Mouse (Mus musculus): ENCODE results near the gene Cdc42bpg. TPM values are rescaled to one million over a fixed set of nuclear protein-coding genes. Genes with fewer than 3 reads are reported as not detected.
A peak's percentile ranks its signal among the peaks of the same experiment; 100 is the strongest.

The Cdc42bpg gene
- polyA plus RNA-seq, 1 experiment from 2014 or later: 1.6 TPM

DNA sequence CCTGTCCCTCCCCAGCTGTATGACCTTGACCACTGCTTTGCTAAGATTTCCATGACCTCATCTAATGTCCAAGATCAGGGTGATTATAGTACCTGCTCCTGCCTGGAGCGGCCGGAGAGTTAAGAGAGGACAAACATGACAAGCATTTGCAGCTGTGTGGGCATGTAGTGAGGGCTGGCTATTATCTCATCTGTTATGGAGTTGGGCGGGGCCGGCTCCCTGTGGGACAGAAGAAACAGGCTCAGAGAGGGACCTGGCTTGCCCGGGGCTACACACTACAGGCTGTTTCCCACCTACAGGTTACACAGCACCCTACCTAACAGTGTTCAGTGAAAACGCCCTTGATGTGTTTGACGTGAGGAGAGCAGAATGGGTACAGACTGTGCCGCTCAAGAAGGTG lies 15.1 kb downstream of the Cdc42bpg start:
- peak; percentile 27; the same call in 1 of the 2 replicates for ATAC-seq (ENCODE audit: low read depth)
- Histone ChIP-seq H3K36me3 (ENCODE audit: control insufficient read depth, insufficient read depth, low read length) (peaks cover 63% of the 10 kb centered on the region), H3K27ac (replicated peaks; ENCODE audit: low read depth, low read length) (no peak overlapping the region)

DNA sequence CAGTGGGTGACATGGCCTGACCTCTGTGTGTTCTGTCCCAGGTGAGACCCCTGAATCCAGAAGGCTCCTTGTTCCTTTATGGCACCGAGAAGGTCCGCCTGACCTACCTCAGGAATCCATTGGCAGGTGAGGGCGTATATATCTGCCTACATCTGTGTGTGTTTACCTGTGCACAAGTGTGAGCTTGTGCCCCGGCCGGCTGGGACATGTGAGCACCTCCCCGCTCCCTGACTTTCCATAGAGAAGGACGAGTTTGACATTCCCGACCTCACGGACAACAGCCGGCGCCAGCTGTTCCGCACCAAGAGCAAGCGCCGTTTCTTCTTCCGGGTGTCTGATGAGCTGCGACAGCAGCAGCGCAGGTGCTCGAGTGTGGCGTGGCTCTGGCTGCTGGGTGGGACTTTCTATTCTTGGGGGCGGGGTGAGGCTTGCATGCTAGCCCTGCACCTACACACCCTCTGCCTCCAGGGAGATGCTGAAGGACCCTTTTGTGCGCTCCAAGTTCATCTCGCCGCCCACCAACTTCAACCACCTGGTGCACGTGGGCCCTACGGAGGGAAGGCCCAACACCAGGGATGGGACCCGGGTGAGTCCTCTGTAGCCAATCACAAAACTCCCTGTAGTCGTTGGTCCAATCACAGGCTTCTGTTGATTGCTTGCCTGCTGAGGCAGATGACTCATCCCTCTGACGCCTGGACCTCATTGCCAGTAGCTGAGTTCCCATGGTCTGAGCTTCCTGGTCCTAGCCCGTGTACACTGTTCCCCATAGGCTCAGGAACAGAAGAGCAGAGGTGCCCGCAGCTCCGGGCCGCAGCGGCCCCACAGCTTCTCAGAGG lies 15.7 kb downstream of the Cdc42bpg start:
- ATAC-seq (ENCODE audit: low read depth): peak; percentile 48
- Histone ChIP-seq H3K4me2 (ENCODE audit: low read depth, low read length) (no peak overlapping the region), H3K4me1 (ENCODE audit: control insufficient read depth, insufficient read depth, low read length) (no peaks in the 10 kb centered on the region), H3K27me3 (replicated peaks; ENCODE audit: control insufficient read depth, insufficient read depth, low read length) (no peaks in the 10 kb centered on the region), H3K36me3 (ENCODE audit: control insufficient read depth, insufficient read depth, low read length) (peaks cover 58% of the 10 kb centered on the region), H3K27ac (replicated peaks; ENCODE audit: low read depth, low read length) (no peak overlapping the region), H3K9me3 (ENCODE audit: control insufficient read depth, low read length) (no peaks in the 10 kb centered on the region), H3K4me3 (ENCODE audit: low read depth, low read length) (no peak overlapping the region), H3K9ac (ENCODE audit: low read depth, low read length) (no peak overlapping the region)
- peak; percentile 54 for DNase-seq (ENCODE audit: low spot score)
- 80% methylated on average over 33 of the region's 33 CpGs for WGBS

More for the DNA sequence above, 15.1 kb downstream of the Cdc42bpg start:
- 80% methylated on average over 8 of the region's 8 CpGs for WGBS
- H3K4me2 ChIP-seq (ENCODE audit: low read depth, low read length): no peak overlapping the region
- no peak overlapping the region for H3K4me3 ChIP-seq (ENCODE audit: low read depth, low read length)
- H3K27me3 ChIP-seq (replicated peaks; ENCODE audit: control insufficient read depth, insufficient read depth, low read length): no peaks in the 10 kb centered on the region
- DNase-seq (ENCODE audit: low spot score): no peak
- no peak overlapping the region for H3K9ac ChIP-seq (ENCODE audit: low read depth, low read length)
- H3K9me3 ChIP-seq (ENCODE audit: control insufficient read depth, low read length): no peaks in the 10 kb centered on the region
- no peaks in the 10 kb centered on the region for H3K4me1 ChIP-seq (ENCODE audit: control insufficient read depth, insufficient read depth, low read length)

DNA sequence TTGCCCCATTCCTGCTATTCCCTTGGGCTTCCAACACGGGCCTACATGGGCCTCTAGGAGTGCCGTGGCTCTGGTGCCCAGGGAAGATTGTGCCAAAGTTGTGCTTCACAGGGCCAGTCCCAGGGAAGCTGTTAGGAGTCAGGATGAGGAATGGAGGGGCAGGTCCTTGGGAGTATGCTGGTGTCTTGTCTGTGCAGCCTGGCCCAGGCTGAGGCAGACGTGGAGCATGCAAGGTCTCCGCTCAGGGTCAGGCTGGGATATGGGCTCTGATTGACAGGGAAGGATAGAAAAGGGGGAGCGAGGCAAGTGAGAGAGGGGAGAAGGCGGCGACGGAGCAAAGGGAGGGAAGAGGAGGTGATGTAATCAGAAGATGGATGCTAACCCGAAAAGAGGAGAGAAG lies 18.5 kb downstream of the Cdc42bpg start:
- DNase-seq (ENCODE audit: low spot score): no peak
- Histone ChIP-seq H3K9ac (ENCODE audit: low read depth, low read length) (no peak overlapping the region), H3K27ac (replicated peaks; ENCODE audit: low read depth, low read length) (no peak overlapping the region), H3K27me3 (replicated peaks; ENCODE audit: control insufficient read depth, insufficient read depth, low read length) (no peaks in the 10 kb centered on the region), H3K9me3 (ENCODE audit: control insufficient read depth, low read length) (no peaks in the 10 kb centered on the region), H3K36me3 (ENCODE audit: control insufficient read depth, insufficient read depth, low read length) (peaks cover 40% of the 10 kb centered on the region), H3K4me2 (ENCODE audit: low read depth, low read length) (no peak overlapping the region), H3K4me1 (ENCODE audit: control insufficient read depth, insufficient read depth, low read length) (no peaks in the 10 kb centered on the region), H3K4me3 (ENCODE audit: low read depth, low read length) (no peak overlapping the region)
- no peak for ATAC-seq (ENCODE audit: low read depth)
- 82% methylated on average over 9 of the region's 9 CpGs for WGBS

DNA sequence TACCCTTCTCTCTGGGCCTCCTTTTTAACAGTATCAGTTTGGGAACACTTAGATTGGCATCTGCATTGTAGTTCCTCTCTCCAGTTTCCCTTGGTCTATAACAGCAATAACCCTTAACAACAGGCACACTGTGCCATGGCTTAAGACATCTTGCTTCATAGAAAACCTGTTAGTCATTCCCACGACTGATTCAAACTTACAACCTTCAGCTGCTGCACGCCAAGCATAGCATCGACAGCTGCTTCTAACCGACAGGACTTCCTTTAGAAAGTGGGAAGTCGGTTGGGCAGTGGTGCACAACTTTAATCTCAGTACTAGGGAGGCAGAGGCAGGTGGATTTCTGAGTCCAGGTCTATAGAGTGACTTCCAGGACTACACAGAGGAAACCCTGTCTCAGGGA lies 24.9 kb downstream of the Cdc42bpg start:
- H3K4me1 ChIP-seq (ENCODE audit: control insufficient read depth, insufficient read depth, low read length): peaks cover 10% of the 10 kb centered on the region
- H3K36me3 ChIP-seq (ENCODE audit: control insufficient read depth, insufficient read depth, low read length): no peaks in the 10 kb centered on the region; the same call in 1 of the 2 replicates
- H3K4me3 ChIP-seq (ENCODE audit: low read depth, low read length): no peak overlapping the region
- no peaks in the 10 kb centered on the region for H3K27me3 ChIP-seq (replicated peaks; ENCODE audit: control insufficient read depth, insufficient read depth, low read length)
- peak overlapping the region; percentile 44; the same call in 1 of the 2 replicates for H3K4me2 ChIP-seq (ENCODE audit: low read depth, low read length)
- ATAC-seq (ENCODE audit: low read depth) (no peak), DNase-seq (ENCODE audit: low spot score) (no peak)
- no peak overlapping the region for H3K27ac ChIP-seq (replicated peaks; ENCODE audit: low read depth, low read length)
- H3K9ac ChIP-seq (ENCODE audit: low read depth, low read length): 0 out of 2 replicates have a peak overlapping the region, but pooled peaks have one; percentile 46
- H3K9me3 ChIP-seq (ENCODE audit: control insufficient read depth, low read length): no peaks in the 10 kb centered on the region
- WGBS: 48% methylated on average over 5 of the region's 5 CpGs

DNA sequence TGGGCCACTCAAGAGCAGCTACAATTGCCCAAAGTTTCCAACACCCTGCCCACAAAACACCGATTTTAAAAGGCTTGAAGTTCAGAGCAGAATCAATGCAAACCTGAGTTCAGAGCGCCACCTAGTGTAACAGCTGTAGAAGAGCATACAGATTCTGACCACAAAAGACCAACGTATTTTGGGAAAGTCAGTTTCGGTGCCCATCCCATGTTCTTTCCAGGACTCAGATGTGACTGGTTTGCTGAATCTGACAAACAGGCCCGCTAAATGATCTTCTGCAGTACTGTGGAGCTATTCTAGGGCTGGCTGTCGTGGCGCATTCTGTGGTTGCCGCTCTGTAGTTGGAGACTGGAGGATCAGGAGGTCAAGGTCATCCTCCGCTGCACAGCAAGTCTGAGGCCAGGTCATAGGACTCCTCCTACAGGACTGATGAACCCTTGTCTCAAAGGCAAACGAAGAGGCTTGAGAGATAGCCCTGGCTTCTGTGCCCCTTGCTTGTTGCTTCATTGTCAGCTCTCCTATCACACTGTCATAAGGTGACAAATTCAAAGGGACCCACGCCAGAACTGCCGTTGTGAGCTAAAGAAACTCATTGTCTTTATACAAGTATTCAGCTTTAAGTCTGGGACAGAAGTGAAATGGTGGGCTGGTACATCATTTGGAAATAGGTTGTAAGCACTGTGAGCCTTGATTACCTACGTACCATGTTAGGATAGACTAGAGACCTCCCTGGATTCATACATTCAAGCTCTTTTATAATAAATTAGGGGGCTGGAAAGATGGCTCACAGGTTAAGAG lies 25.7 kb downstream of the Cdc42bpg start:
- peak overlapping the region; percentile 44 for H3K4me2 ChIP-seq (ENCODE audit: low read depth, low read length)
- H3K9me3 ChIP-seq (ENCODE audit: control insufficient read depth, low read length): no peaks in the 10 kb centered on the region
- H3K4me1 ChIP-seq (ENCODE audit: control insufficient read depth, insufficient read depth, low read length): peaks cover 17% of the 10 kb centered on the region
- DNase-seq (ENCODE audit: low spot score) (peak; percentile 88), ATAC-seq (ENCODE audit: low read depth) (no peak)
- H3K36me3 ChIP-seq (ENCODE audit: control insufficient read depth, insufficient read depth, low read length): peaks cover 2% of the 10 kb centered on the region
- H3K9ac ChIP-seq (ENCODE audit: low read depth, low read length): peak overlapping the region; percentile 46; the same call in 1 of the 2 replicates
- WGBS: 26% methylated on average over 13 of the region's 13 CpGs
- H3K27me3 ChIP-seq (replicated peaks; ENCODE audit: control insufficient read depth, insufficient read depth, low read length): no peaks in the 10 kb centered on the region
- no peak overlapping the region for H3K4me3 ChIP-seq (ENCODE audit: low read depth, low read length)
- no peak overlapping the region for H3K27ac ChIP-seq (replicated peaks; ENCODE audit: low read depth, low read length)

DNA sequence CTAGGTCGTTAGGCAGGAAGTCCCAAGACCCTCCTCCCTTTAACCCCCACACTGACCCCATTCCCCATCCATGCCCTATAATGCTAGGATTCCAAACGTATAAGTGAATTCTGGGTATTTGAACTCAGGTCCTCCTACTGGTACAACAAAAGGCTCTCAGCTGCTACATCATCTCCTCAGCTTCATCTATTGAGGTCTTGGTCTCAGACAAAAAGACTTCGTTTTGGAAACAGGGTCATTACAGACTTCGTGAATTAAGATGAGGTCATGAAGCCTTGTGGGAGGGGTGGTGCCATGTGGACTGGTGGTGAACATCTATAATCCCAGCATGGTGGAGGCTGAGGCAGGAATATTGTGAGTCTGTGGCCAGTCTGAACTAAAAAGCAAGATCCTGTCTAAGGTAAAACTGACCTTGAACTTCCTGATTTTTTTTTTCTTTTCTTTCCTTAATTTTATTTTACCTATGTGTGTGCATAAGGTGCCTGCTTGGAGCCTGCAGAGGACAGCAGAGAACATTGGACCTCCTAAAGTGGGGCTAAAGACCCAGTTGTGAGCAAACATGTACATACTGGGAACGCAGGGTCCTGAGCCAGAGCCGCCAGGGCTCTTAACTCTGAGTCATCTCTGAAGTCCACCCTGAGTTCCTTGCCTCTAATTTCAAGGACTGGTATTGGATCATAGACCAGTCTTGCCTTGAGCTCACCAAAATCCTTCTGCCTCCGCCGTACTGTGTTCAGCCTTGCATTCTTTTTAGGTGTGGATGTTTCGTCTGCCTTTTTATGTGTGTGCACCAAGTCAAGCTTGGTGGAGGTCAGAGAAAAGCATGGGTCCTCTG lies 27.7 kb downstream of the Cdc42bpg start:
- no peaks in the 10 kb centered on the region for H3K9me3 ChIP-seq (ENCODE audit: control insufficient read depth, low read length)
- peak overlapping the region; percentile 93 for H3K4me2 ChIP-seq (ENCODE audit: low read depth, low read length)
- peak overlapping the region; percentile 67 for H3K27ac ChIP-seq (replicated peaks; ENCODE audit: low read depth, low read length)
- ATAC-seq (ENCODE audit: low read depth) (no peak), DNase-seq (ENCODE audit: low spot score) (no peak)
- peaks cover 17% of the 10 kb centered on the region for H3K4me1 ChIP-seq (ENCODE audit: control insufficient read depth, insufficient read depth, low read length)
- 62% methylated on average over 9 of the region's 9 CpGs for WGBS
- H3K9ac ChIP-seq (ENCODE audit: low read depth, low read length): peak overlapping the region; percentile 28; the same call in 1 of the 2 replicates
- H3K36me3 ChIP-seq (ENCODE audit: control insufficient read depth, insufficient read depth, low read length): peaks cover 23% of the 10 kb centered on the region
- H3K27me3 ChIP-seq (replicated peaks; ENCODE audit: control insufficient read depth, insufficient read depth, low read length): no peaks in the 10 kb centered on the region
- H3K4me3 ChIP-seq (ENCODE audit: low read depth, low read length): peak overlapping the region; percentile 91

DNA sequence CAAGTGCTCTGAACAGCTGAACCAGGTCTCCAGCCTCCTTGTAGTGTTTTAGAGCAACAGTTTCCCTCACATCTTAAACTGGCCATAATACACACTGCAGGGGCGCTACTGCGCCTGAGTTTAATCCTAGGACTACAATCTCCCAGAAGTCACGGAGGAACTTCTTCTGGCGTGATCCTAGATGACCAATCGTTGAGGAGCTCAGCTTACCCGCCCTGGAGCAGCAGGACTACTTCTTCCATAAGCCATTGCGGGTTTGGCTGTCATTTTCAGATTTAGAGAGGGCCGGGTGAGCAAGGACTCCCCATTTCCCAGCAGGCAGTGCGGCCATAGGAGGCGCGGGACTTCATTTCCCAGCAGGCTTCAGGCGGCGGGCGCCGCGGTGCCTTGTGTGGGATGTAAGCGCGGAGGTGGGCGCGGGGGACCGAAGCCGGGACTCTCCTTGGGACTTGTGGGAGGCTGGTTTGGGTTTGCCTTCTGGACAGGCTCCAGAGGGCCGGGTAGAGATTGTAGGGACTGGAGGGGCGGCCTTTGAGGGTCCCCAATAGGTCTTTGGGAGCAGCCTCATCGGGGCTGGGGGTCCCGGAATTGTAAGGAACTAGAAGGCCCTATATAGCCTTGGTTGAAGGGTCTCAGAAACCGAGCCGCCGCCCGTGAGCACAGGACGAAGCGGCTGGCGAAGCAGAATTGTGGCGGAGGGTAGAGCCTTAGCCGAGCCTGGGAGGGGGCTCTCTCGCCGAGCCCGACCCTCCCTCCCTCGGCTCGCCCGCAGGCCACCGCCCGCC lies 28.6 kb downstream of the Cdc42bpg start, which contains the start of gene Men1:
Gene Men1 (plus strand): TSS at position 307 of the 785 bp plus-strand sequence.
- H3K27ac ChIP-seq (replicated peaks; ENCODE audit: low read depth, low read length): peak within 1 kb of the TSS; percentile 83

More for the DNA sequence above, 28.6 kb downstream of the Cdc42bpg start, which contains the start of gene Men1:
- under 1% methylated on average over 25 of the region's 43 CpGs for WGBS
- peaks cover 17% of the 10 kb centered on the region for H3K4me1 ChIP-seq (ENCODE audit: control insufficient read depth, insufficient read depth, low read length)
- peaks cover 31% of the 10 kb centered on the region for H3K36me3 ChIP-seq (ENCODE audit: control insufficient read depth, insufficient read depth, low read length)
- no peaks in the 10 kb centered on the region for H3K27me3 ChIP-seq (replicated peaks; ENCODE audit: control insufficient read depth, insufficient read depth, low read length)
- ATAC-seq (ENCODE audit: low read depth): peak; percentile 97
- DNase-seq (ENCODE audit: low spot score): peak; percentile 100
- peak within 1 kb of the TSS; percentile 93 for H3K4me2 ChIP-seq (ENCODE audit: low read depth, low read length)
- H3K4me3 ChIP-seq (ENCODE audit: low read depth, low read length): peak within 1 kb of the TSS; percentile 91
- H3K9ac ChIP-seq (ENCODE audit: low read depth, low read length): peak within 1 kb of the TSS; percentile 89
- H3K9me3 ChIP-seq (ENCODE audit: control insufficient read depth, low read length): no peaks in the 10 kb centered on the region

All from embryonic facial prominence, embryonic 14.5 days (tissue).